Mouse (Mus musculus): ENCODE measurements around the gene Gm11237.
"Not testable (repeated sequence)": the region's sequence is repeated elsewhere in the genome, so short reads cannot be mapped to it uniquely, and the experiment has no call there.

The Gm11237 gene

GRCm38 (mm10) chr4:73622684-73623083 lies at the start of gene Gm11237:
TSS of gene Gm11237 (plus strand) at chr4:73622984.
- in situ Hi-C loops (cut with MboI; ENCODE audit: low sequenced_read_pairs) = not testable (repeated sequence)

- in situ Hi-C loops (cut with MboI; ENCODE audit: low sequenced_read_pairs) = loop anchor here (10.0 kb wide), 1 partner anchor 626 kb away; no protein-coding TSS in a partner anchor
Observed at GRCm38 (mm10) chr4:73599248-73599647, 23.5 kb upstream of the Gm11237 start.

GRCm38 (mm10) chr4:73607581-73607980 lies 15.2 kb upstream of the Gm11237 start, which contains the start of gene Gm11238:
TSS of gene Gm11238 (plus strand) at chr4:73607881.
- in situ Hi-C loops (cut with MboI; ENCODE audit: low sequenced_read_pairs) = not testable (repeated sequence)

- in situ Hi-C loops (cut with MboI; ENCODE audit: low sequenced_read_pairs) = not testable (repeated sequence)
Observed at GRCm38 (mm10) chr4:73637821-73638220, 15.0 kb downstream of the Gm11237 start, which contains the start of gene Gm11236. TSS of gene Gm11236 (plus strand) at chr4:73638121.

- in situ Hi-C loops (cut with MboI; ENCODE audit: low sequenced_read_pairs) = not testable (repeated sequence)
Observed at GRCm38 (mm10) chr4:73661864-73662263, 39.1 kb downstream of the Gm11237 start.

- in situ Hi-C loops (cut with MboI; ENCODE audit: low sequenced_read_pairs) = not testable (repeated sequence)
Observed at GRCm38 (mm10) chr4:73668054-73668453, 45.3 kb downstream of the Gm11237 start, which contains the start of gene Gm11239. TSS of gene Gm11239 (plus strand) at chr4:73668354.

All from CH12F3 (cell line).